Mouse (Mus musculus) hindbrain, embryonic 12.5 days (tissue): ENCODE data around the gene Ablim2. TPM values are rescaled to one million over a fixed set of nuclear protein-coding genes. Genes with fewer than 3 reads are reported as not detected.
A peak's percentile ranks its signal among the peaks of the same experiment; 100 is the strongest.

Source experiments
- ATAC-seq: fragments of 200-750 bp; cut with Nextera tagmentation; 2 replicates; pipeline ENCODE4 v1.8.0; 2017; ENCODE audit warnings: moderate TSS enrichment; ENCODE audit not compliant: low FRiP score
- H3K27ac ChIP-seq: fragments of 300-500 bp; sonication (generic); 2 replicates; pipeline ENCODE4 v1.5.1; 2016; ENCODE audit warnings: mild to moderate bottlenecking
- H3K27me3 ChIP-seq: fragments of 300-500 bp; sonication (generic); 2 replicates; pipeline ENCODE4 v1.6.1; 2016; ENCODE audit warnings: mild to moderate bottlenecking
- H3K36me3 ChIP-seq: fragments of 300-500 bp; sonication (generic); 2 replicates; pipeline ENCODE4 v1.6.1; 2016; ENCODE audit warnings: mild to moderate bottlenecking
- H3K4me1 ChIP-seq: fragments of 300-500 bp; sonication (generic); 2 replicates; pipeline ENCODE4 v1.6.1; 2016
- H3K4me2 ChIP-seq: fragments of 300-500 bp; sonication (generic); replicated peaks from 2 replicates; pipeline ENCODE4 v1.6.1; 2016; ENCODE audit warnings: mild to moderate bottlenecking
- H3K4me3 ChIP-seq: fragments of 300-500 bp; sonication (generic); 2 replicates; pipeline ENCODE4 v1.5.1; 2016; ENCODE audit warnings: mild to moderate bottlenecking
- H3K9ac ChIP-seq: fragments of 300-500 bp; sonication (generic); 2 replicates; pipeline ENCODE4 v1.6.1; 2016; ENCODE audit warnings: mild to moderate bottlenecking, moderate library complexity
- H3K9me3 ChIP-seq: fragments of 300-500 bp; sonication (generic); replicated peaks from 2 replicates; pipeline ENCODE4 v1.6.1; 2016; ENCODE audit warnings: mild to moderate bottlenecking
- WGBS: fragments of 180-500 bp; shearing (Covaris S2); methylation state at CpG from one replicate; pipeline ENCODE4 v1.1.7; 2016; 5-methylcytosine and 5-hydroxymethylcytosine counted together
- polyA plus RNA-seq: library from polyadenylated mRNA; unstranded; fragments of >200 nt; fragmentation: Nextera tagmentation; extraction: Ambion mirVana; gene quantifications from 2 replicates; pipeline ENCODE4 v1.2.1, GENCODE M21; 2016

Gene Ablim2
- polyA plus RNA-seq, 1 experiment from 2014 or later: 3.9 TPM

DNA sequence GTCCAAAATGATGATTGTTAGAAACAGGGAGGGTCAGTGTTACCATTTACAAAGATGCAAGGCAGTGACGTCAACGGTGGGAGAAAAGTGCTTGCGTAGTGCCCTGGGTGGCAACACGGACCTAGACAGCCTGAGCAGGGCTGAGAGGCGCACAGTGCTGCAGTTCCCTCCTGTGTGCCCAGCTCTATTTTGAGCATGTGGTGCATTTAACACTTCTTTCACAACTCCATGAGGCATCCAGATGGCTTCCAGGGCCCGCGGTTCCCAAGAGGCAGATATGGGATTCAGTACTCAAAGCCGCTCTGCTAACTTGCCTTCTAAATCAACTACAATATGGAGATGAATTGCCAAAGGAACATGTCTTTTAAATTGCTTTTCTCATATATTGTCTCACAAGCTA lies 121.5 kb downstream of the Ablim2 start:
- H3K4me2 ChIP-seq: no peak overlapping the region
- no peaks in the 10 kb centered on the region for H3K36me3 ChIP-seq
- WGBS: 77% methylated on average over 8 of the region's 8 CpGs
- H3K27me3 ChIP-seq: no peaks in the 10 kb centered on the region
- no peak overlapping the region for H3K9ac ChIP-seq
- no peak for ATAC-seq
- H3K4me1 ChIP-seq: peaks cover 2% of the 10 kb centered on the region; the same call in 1 of the 2 replicates
- no peak overlapping the region for H3K4me3 ChIP-seq
- no peak overlapping the region for H3K27ac ChIP-seq
- no peaks in the 10 kb centered on the region for H3K9me3 ChIP-seq

DNA sequence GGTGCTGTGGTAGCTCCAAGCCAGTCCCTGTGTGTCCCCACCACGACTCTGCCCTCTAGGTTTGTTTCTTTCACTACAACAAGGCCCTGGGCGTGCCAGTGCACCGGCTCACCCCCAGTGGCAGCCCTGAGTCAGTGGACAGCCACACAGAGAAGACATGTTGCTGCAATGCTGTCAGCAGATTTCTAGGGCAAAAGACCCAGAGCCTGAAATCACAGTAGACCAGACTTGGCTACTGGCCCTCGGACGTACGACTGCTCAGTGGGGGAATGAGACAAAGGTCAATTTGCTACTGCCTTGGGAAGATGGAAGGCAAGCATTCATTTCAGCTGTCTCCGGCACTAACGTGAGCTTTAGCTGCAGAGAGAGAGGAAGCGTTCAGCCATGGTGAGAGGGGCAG lies 124.7 kb downstream of the Ablim2 start:
- Histone ChIP-seq H3K4me1 (peaks cover 5% of the 10 kb centered on the region; the same call in 1 of the 2 replicates), H3K27ac (no peak overlapping the region)
- 48% methylated on average over 9 of the region's 9 CpGs for WGBS

DNA sequence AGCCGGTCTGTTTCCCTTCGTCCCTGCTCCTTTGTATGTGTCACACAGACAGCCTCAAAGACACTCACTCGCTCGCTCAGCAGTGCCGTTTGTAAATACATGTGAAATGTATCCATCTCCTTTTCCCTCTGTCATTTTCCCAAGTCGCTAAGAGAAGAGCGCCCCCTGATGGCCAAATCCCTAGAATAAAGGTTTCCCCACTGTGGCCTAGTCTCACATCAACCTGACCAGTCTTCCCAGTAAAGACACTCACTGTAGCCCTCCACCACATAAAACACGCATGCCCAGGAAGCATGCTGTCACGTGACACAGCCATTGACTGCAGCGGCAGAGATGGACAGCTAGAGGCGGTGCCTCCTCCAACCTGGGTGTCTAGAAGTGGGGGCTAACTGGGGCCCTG lies 126.6 kb downstream of the Ablim2 start:
- H3K4me3 ChIP-seq: no peak overlapping the region
- no peak overlapping the region for H3K9ac ChIP-seq
- H3K36me3 ChIP-seq: no peaks in the 10 kb centered on the region
- H3K9me3 ChIP-seq: no peaks in the 10 kb centered on the region
- H3K27ac ChIP-seq: no peak overlapping the region
- 38% methylated on average over 11 of the region's 11 CpGs for WGBS
- no peak overlapping the region for H3K4me2 ChIP-seq
- no peaks in the 10 kb centered on the region for H3K27me3 ChIP-seq
- H3K4me1 ChIP-seq: 0 out of 2 replicates have a peak, but pooled peaks cover 5% of the 10 kb centered on the region
- ATAC-seq: 0 out of 2 replicates have a peak, but pooled peaks have one; percentile 41

More for the DNA sequence above, 124.7 kb downstream of the Ablim2 start:
- no peak for ATAC-seq
- Histone ChIP-seq H3K4me2 (no peak overlapping the region), H3K27me3 (no peaks in the 10 kb centered on the region), H3K4me3 (no peak overlapping the region), H3K36me3 (no peaks in the 10 kb centered on the region), H3K9ac (no peak overlapping the region), H3K9me3 (no peaks in the 10 kb centered on the region)

- Histone ChIP-seq H3K27me3 (no peaks in the 10 kb centered on the region), H3K27ac (no peak overlapping the region), H3K4me1 (0 out of 2 replicates have a peak, but pooled peaks cover 5% of the 10 kb centered on the region), H3K9ac (no peak overlapping the region), H3K4me2 (no peak overlapping the region), H3K4me3 (no peak overlapping the region), H3K36me3 (no peaks in the 10 kb centered on the region), H3K9me3 (no peaks in the 10 kb centered on the region)
- 92% methylated on average over 5 of the region's 5 CpGs for WGBS
- ATAC-seq: no peak
These were observed 127.0 kb downstream of the Ablim2 start for GRCm38 (mm10) chr5:35884689-35885088.

GRCm38 (mm10) chr5:35888959-35889358 lies 131.3 kb downstream of the Ablim2 start:
- Histone ChIP-seq H3K4me1 (0 out of 2 replicates have a peak, but pooled peaks cover 5% of the 10 kb centered on the region), H3K9me3 (no peaks in the 10 kb centered on the region), H3K36me3 (no peaks in the 10 kb centered on the region), H3K27me3 (peaks cover 3% of the 10 kb centered on the region; the same call in 1 of the 2 replicates), H3K4me2 (no peak overlapping the region), H3K4me3 (no peak overlapping the region), H3K9ac (no peak overlapping the region), H3K27ac (no peak overlapping the region)
- ATAC-seq: no peak
- WGBS: 57% methylated on average over 9 of the region's 9 CpGs

GRCm38 (mm10) chr5:35889641-35890040 lies 132.0 kb downstream of the Ablim2 start:
- no peak overlapping the region for H3K9ac ChIP-seq
- H3K4me1 ChIP-seq: peaks cover 2% of the 10 kb centered on the region
- H3K27me3 ChIP-seq: peaks cover 3% of the 10 kb centered on the region; the same call in 1 of the 2 replicates
- 24% methylated on average over 2 of the region's 2 CpGs for WGBS
- no peak overlapping the region for H3K4me2 ChIP-seq
- H3K27ac ChIP-seq: no peak overlapping the region
- H3K9me3 ChIP-seq: no peaks in the 10 kb centered on the region
- ATAC-seq: no peak
- no peak overlapping the region for H3K4me3 ChIP-seq
- no peaks in the 10 kb centered on the region for H3K36me3 ChIP-seq

GRCm38 (mm10) chr5:35890985-35891730 lies 133.5 kb downstream of the Ablim2 start:
- H3K9me3 ChIP-seq: no peaks in the 10 kb centered on the region
- peaks cover 18% of the 10 kb centered on the region for H3K4me1 ChIP-seq
- H3K36me3 ChIP-seq: no peaks in the 10 kb centered on the region
- no peak overlapping the region for H3K4me3 ChIP-seq
- peaks cover 3% of the 10 kb centered on the region; the same call in 1 of the 2 replicates for H3K27me3 ChIP-seq
- no peak overlapping the region for H3K4me2 ChIP-seq
- WGBS: 93% methylated on average over 13 of the region's 13 CpGs
- ATAC-seq: no peak
- H3K27ac ChIP-seq: no peak overlapping the region
- H3K9ac ChIP-seq: no peak overlapping the region

GRCm38 (mm10) chr5:35892363-35892762 lies 134.7 kb downstream of the Ablim2 start:
- Histone ChIP-seq H3K36me3 (no peaks in the 10 kb centered on the region), H3K27me3 (peaks cover 3% of the 10 kb centered on the region; the same call in 1 of the 2 replicates), H3K9me3 (no peaks in the 10 kb centered on the region), H3K4me3 (no peak overlapping the region), H3K4me1 (peaks cover 30% of the 10 kb centered on the region), H3K4me2 (no peak overlapping the region), H3K27ac (no peak overlapping the region), H3K9ac (no peak overlapping the region)
- ATAC-seq: no peak
- WGBS: 77% methylated on average over 3 of the region's 3 CpGs

DNA sequence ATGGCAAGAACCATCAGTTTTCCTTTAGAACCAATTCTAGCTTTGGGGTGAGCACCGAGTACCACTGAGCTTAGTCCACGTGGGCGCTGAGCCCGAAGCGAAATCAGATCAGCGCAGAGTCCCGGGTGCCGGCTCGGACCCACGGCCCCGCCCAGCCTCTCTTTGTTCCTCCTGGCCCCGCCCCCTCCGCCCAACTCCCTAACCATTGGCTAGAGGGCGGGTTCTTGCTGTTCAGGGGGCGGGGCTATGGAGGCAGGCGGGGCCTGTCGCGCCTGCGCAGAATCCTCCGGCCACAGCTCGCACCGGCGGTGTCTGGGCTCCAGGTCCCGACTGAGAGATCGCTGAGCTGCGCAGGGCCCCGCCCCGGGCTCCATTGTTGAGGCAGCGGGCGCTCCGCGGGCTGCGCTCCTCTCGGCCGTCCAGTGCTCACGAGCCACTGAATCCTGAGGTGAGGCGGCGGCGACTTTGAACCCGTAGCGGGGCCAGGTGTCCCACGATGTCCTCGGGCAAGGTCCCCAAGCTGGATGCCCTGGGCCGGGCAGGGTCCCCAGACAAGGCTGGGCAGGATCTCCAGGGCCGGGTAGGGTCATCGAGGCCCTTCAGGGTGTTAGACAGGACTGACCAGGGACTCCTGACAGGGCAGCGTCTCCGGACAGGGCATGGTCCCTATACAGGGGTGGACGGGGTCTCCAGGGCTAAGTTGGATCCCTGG lies 135.6 kb downstream of the Ablim2 start, which contains the start of gene Afap1:
Gene Afap1 (plus strand): TSS at position 227 of the 712 bp plus-strand sequence.
- no peaks in the 10 kb centered on the region for H3K36me3 ChIP-seq
- no peaks in the 10 kb centered on the region for H3K9me3 ChIP-seq
- H3K9ac ChIP-seq: peak within 1 kb of the TSS; percentile 98
- H3K27ac ChIP-seq: peak within 1 kb of the TSS; percentile 89
- ATAC-seq: peak; percentile 94
- 0% methylated on average over 49 of the region's 49 CpGs for WGBS
- peak within 1 kb of the TSS; percentile 90 for H3K4me2 ChIP-seq
- peaks cover 37% of the 10 kb centered on the region for H3K4me1 ChIP-seq
- peak within 1 kb of the TSS; percentile 93 for H3K4me3 ChIP-seq
- peaks cover 3% of the 10 kb centered on the region; the same call in 1 of the 2 replicates for H3K27me3 ChIP-seq

DNA sequence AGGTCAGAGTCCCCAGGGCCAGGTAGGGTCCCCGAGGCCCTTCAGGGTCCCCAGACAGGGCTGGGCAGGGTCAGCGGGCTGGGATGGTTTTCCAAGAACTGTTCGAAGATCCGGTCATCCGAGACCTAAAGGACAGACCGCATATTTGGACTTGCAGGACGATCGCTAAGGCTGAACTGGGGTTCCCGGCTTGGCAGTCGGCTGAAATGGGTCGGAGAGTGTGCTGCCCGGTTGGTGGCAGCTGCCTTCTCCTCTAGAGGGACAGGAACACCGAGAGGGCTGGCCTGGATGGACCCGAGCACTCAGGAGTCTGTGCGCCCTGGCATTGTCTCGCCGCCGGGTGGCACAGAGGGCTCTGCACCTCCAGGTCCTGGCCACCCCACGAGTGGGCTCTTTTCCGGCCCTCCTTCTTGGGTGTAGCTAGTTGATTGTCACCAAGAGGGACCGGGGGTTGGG lies 136.2 kb downstream of the Ablim2 start:
- Histone ChIP-seq H3K4me3 (peak overlapping the region; percentile 93), H3K9ac (peak overlapping the region; percentile 98), H3K27ac (peak overlapping the region; percentile 89), H3K4me1 (peaks cover 43% of the 10 kb centered on the region), H3K36me3 (no peaks in the 10 kb centered on the region), H3K9me3 (no peaks in the 10 kb centered on the region), H3K27me3 (peaks cover 3% of the 10 kb centered on the region; the same call in 1 of the 2 replicates), H3K4me2 (peak overlapping the region; percentile 90)
- peak; percentile 65 for ATAC-seq
- WGBS: under 1% methylated on average over 21 of the region's 21 CpGs

GRCm38 (mm10) chr5:35894295-35895047 lies 136.8 kb downstream of the Ablim2 start:
- Histone ChIP-seq H3K4me1 (peaks cover 49% of the 10 kb centered on the region), H3K4me2 (peak overlapping the region; percentile 90), H3K9ac (peak overlapping the region; percentile 98), H3K36me3 (no peaks in the 10 kb centered on the region), H3K4me3 (peak overlapping the region; percentile 93), H3K9me3 (no peaks in the 10 kb centered on the region), H3K27ac (peak overlapping the region; percentile 89), H3K27me3 (peaks cover 3% of the 10 kb centered on the region; the same call in 1 of the 2 replicates)
- ATAC-seq: peak; percentile 2; the same call in 1 of the 2 replicates
- 7% methylated on average over 30 of the region's 30 CpGs for WGBS
